Mouse (Mus musculus): ENCODE data around the gene Snap23. TPM values are rescaled to one million over a fixed set of nuclear protein-coding genes. Genes with fewer than 3 reads are reported as not detected.

Snap23 gene
- polyA plus RNA-seq, 1 experiment from 2014 or later, result 70.0 TPM

- Histone ChIP-seq H3K4me2 (ENCODE audit: low read depth, severe bottlenecking) (peak within 1 kb of the TSS; percentile 57), H3K9ac (ENCODE audit: low read length) (peak within 1 kb of the TSS; percentile 30; the same call in 1 of the 2 replicates), H3K4me3 (ENCODE audit: low read depth, low read length) (peak within 1 kb of the TSS; percentile 38), H3K36me3 (ENCODE audit: control insufficient read depth, insufficient read depth, low read length) (no peaks in the 10 kb centered on the region), H3K27ac (replicated peaks; ENCODE audit: low read depth, low read length) (no peak within 1 kb of the TSS), H3K4me1 (ENCODE audit: control insufficient read depth, insufficient read depth, low read length) (no peaks in the 10 kb centered on the region), H3K27me3 (ENCODE audit: control insufficient read depth, insufficient read depth, low read length) (no peaks in the 10 kb centered on the region), H3K9me3 (ENCODE audit: control insufficient read depth, low read length) (no peaks in the 10 kb centered on the region)
- WGBS, result 2% methylated on average over 36 of the region's 36 CpGs
- ATAC-seq (ENCODE audit: insufficient number of reproducible peaks, low FRiP score, low TSS enrichment, low read depth), result peak; percentile 100
- peak; percentile 98 for DNase-seq (ENCODE audit: low spot score)
These were observed 61.6 kb downstream of the Snap23 start, which contains the start of gene Stard9 for GRCm38 (mm10) chr2:120628886-120629735. TSS of gene Stard9 (plus strand) at chr2:120629121.

DNA sequence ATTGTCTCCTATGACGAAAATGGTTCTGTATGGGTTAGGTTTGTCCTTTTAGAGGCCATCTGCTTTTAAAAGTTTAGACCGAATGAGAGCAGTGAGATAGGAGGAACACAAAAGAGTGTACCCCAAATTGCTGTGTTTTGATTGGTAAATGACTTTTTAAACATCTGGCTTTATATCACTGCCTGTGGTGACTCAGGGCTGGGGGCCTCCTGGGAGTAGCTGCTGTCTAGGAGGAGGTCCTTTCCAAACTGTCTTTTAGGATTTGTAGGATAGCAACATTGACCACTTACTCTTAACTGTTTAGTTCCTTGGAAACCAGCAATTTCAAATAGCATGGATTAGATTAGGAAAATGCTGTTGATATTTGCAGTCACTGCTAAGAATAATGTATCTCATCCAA lies 62.8 kb downstream of the Snap23 start:
- H3K9ac ChIP-seq (ENCODE audit: low read length), result no peak overlapping the region
- no peak overlapping the region for H3K27ac ChIP-seq (replicated peaks; ENCODE audit: low read depth, low read length)
- DNase-seq (ENCODE audit: low spot score), result no peak
- no peaks in the 10 kb centered on the region for H3K9me3 ChIP-seq (ENCODE audit: control insufficient read depth, low read length)
- H3K4me1 ChIP-seq (ENCODE audit: control insufficient read depth, insufficient read depth, low read length), result no peaks in the 10 kb centered on the region
- H3K4me3 ChIP-seq (ENCODE audit: low read depth, low read length), result no peak overlapping the region
- no peaks in the 10 kb centered on the region for H3K27me3 ChIP-seq (ENCODE audit: control insufficient read depth, insufficient read depth, low read length)
- WGBS, result 90% methylated on average over 2 of the region's 2 CpGs
- ATAC-seq (ENCODE audit: insufficient number of reproducible peaks, low FRiP score, low TSS enrichment, low read depth), result no peak
- no peaks in the 10 kb centered on the region for H3K36me3 ChIP-seq (ENCODE audit: control insufficient read depth, insufficient read depth, low read length)
- no peak overlapping the region for H3K4me2 ChIP-seq (ENCODE audit: low read depth, severe bottlenecking)

- Histone ChIP-seq H3K36me3 (ENCODE audit: control insufficient read depth, insufficient read depth, low read length) (no peaks in the 10 kb centered on the region), H3K4me3 (ENCODE audit: low read depth, low read length) (no peak overlapping the region), H3K27me3 (ENCODE audit: control insufficient read depth, insufficient read depth, low read length) (no peaks in the 10 kb centered on the region), H3K9ac (ENCODE audit: low read length) (no peak overlapping the region), H3K4me2 (ENCODE audit: low read depth, severe bottlenecking) (no peak overlapping the region), H3K9me3 (ENCODE audit: control insufficient read depth, low read length) (no peaks in the 10 kb centered on the region), H3K27ac (replicated peaks; ENCODE audit: low read depth, low read length) (no peak overlapping the region), H3K4me1 (ENCODE audit: control insufficient read depth, insufficient read depth, low read length) (no peaks in the 10 kb centered on the region)
- 76% methylated on average over 2 of the region's 2 CpGs for WGBS
- no peak for DNase-seq (ENCODE audit: low spot score)
- no peak for ATAC-seq (ENCODE audit: insufficient number of reproducible peaks, low FRiP score, low TSS enrichment, low read depth)
These were observed 63.2 kb downstream of the Snap23 start for GRCm38 (mm10) chr2:120630655-120631054.

DNA sequence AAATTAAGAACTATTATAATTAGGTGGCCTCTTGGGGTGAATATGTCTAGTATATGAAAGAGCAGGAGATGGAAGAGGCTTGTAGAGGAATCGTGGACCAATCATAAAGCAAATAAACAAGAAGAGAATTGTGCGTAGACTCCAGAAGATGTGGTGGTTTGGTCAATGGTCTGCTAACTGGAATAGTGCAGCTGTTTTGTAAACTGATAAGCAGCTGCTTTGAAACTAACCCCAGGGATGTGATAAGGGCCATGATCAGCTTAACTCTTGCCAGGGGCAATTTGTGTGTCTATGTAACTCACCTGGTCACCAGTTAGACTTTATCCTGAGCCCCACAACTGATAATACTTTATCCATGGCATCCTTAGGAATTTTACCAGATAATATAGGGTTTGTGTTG lies 64.0 kb downstream of the Snap23 start:
- Histone ChIP-seq H3K4me2 (ENCODE audit: low read depth, severe bottlenecking) (no peak overlapping the region), H3K36me3 (ENCODE audit: control insufficient read depth, insufficient read depth, low read length) (no peaks in the 10 kb centered on the region), H3K4me3 (ENCODE audit: low read depth, low read length) (no peak overlapping the region), H3K27me3 (ENCODE audit: control insufficient read depth, insufficient read depth, low read length) (no peaks in the 10 kb centered on the region), H3K4me1 (ENCODE audit: control insufficient read depth, insufficient read depth, low read length) (no peaks in the 10 kb centered on the region), H3K9ac (ENCODE audit: low read length) (no peak overlapping the region), H3K9me3 (ENCODE audit: control insufficient read depth, low read length) (no peaks in the 10 kb centered on the region), H3K27ac (replicated peaks; ENCODE audit: low read depth, low read length) (no peak overlapping the region)
- no peak for ATAC-seq (ENCODE audit: insufficient number of reproducible peaks, low FRiP score, low TSS enrichment, low read depth)
- 94% methylated on average over 2 of the region's 2 CpGs for whole genome bisulfite sequencing
- DNase-seq (ENCODE audit: low spot score), result no peak

DNA sequence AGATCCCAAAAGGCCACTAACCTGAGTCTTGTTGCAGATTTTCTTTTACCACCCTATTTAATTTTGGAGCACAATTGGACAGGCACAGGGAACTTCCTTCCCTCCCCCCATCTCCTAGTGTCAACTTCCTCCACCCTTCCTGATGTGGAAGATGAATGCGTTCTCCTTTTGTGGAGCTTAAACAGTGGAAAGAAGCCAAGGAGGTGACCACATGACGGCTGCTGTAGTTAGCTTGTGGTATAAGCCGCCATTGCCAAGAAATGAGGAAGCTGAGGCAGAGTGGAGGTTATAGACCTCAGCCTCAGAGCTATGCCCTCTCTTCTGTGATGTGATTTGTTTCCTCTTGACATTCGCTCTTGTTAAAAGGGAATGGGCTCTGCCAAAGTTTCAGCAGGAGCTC lies 64.5 kb downstream of the Snap23 start:
- H3K4me3 ChIP-seq (ENCODE audit: low read depth, low read length), result no peak overlapping the region
- no peak for DNase-seq (ENCODE audit: low spot score)

GRCm38 (mm10) chr2:120640835-120641234 lies 73.4 kb downstream of the Snap23 start:
- H3K4me1 ChIP-seq (ENCODE audit: control insufficient read depth, insufficient read depth, low read length), result no peaks in the 10 kb centered on the region
- H3K9ac ChIP-seq (ENCODE audit: low read length), result no peak overlapping the region
- no peak overlapping the region for H3K27ac ChIP-seq (replicated peaks; ENCODE audit: low read depth, low read length)
- H3K4me2 ChIP-seq (ENCODE audit: low read depth, severe bottlenecking), result no peak overlapping the region
- ATAC-seq (ENCODE audit: insufficient number of reproducible peaks, low FRiP score, low TSS enrichment, low read depth), result no peak
- H3K27me3 ChIP-seq (ENCODE audit: control insufficient read depth, insufficient read depth, low read length), result no peaks in the 10 kb centered on the region
- H3K9me3 ChIP-seq (ENCODE audit: control insufficient read depth, low read length), result no peaks in the 10 kb centered on the region
- 93% methylated on average over 8 of the region's 8 CpGs for WGBS
- no peak overlapping the region for H3K4me3 ChIP-seq (ENCODE audit: low read depth, low read length)
- no peak for DNase-seq (ENCODE audit: low spot score)
- no peaks in the 10 kb centered on the region for H3K36me3 ChIP-seq (ENCODE audit: control insufficient read depth, insufficient read depth, low read length)

More for the DNA sequence above, 64.5 kb downstream of the Snap23 start:
- Histone ChIP-seq H3K9ac (ENCODE audit: low read length) (no peak overlapping the region), H3K27ac (replicated peaks; ENCODE audit: low read depth, low read length) (no peak overlapping the region), H3K4me1 (ENCODE audit: control insufficient read depth, insufficient read depth, low read length) (no peaks in the 10 kb centered on the region), H3K9me3 (ENCODE audit: control insufficient read depth, low read length) (no peaks in the 10 kb centered on the region), H3K27me3 (ENCODE audit: control insufficient read depth, insufficient read depth, low read length) (no peaks in the 10 kb centered on the region), H3K36me3 (ENCODE audit: control insufficient read depth, insufficient read depth, low read length) (no peaks in the 10 kb centered on the region), H3K4me2 (ENCODE audit: low read depth, severe bottlenecking) (no peak overlapping the region)
- ATAC-seq (ENCODE audit: insufficient number of reproducible peaks, low FRiP score, low TSS enrichment, low read depth), result no peak
- WGBS, result 86% methylated on average over 4 of the region's 4 CpGs

DNA sequence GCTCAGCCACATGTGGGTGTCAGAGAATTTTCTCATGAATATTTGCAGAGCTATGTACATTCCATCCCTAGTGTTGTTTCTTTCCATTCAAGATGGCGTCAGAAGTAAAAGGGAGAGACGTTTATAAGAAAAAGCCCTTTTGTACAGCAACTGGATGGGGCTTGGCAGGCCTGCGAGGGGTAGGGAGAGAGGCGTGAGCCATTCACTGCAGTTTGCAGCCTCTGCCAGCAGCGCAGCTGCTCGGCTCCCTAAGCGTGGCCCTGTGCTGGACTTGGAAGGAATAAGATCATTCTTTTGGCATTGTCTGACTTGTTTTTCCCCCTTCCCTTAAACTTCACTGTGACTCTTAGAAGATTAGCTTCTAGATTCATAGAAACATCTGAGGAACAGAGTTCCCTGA lies 76.4 kb downstream of the Snap23 start:
- H3K4me1 ChIP-seq (ENCODE audit: control insufficient read depth, insufficient read depth, low read length), result no peaks in the 10 kb centered on the region
- no peak overlapping the region for H3K4me3 ChIP-seq (ENCODE audit: low read depth, low read length)
- H3K9ac ChIP-seq (ENCODE audit: low read length), result no peak overlapping the region
- DNase-seq (ENCODE audit: low spot score) (no peak), ATAC-seq (ENCODE audit: insufficient number of reproducible peaks, low FRiP score, low TSS enrichment, low read depth) (no peak)
- no peaks in the 10 kb centered on the region for H3K36me3 ChIP-seq (ENCODE audit: control insufficient read depth, insufficient read depth, low read length)
- WGBS, result 77% methylated on average over 7 of the region's 7 CpGs
- no peaks in the 10 kb centered on the region for H3K27me3 ChIP-seq (ENCODE audit: control insufficient read depth, insufficient read depth, low read length)
- no peak overlapping the region for H3K4me2 ChIP-seq (ENCODE audit: low read depth, severe bottlenecking)
- H3K27ac ChIP-seq (replicated peaks; ENCODE audit: low read depth, low read length), result no peak overlapping the region
- H3K9me3 ChIP-seq (ENCODE audit: control insufficient read depth, low read length), result no peaks in the 10 kb centered on the region

DNA sequence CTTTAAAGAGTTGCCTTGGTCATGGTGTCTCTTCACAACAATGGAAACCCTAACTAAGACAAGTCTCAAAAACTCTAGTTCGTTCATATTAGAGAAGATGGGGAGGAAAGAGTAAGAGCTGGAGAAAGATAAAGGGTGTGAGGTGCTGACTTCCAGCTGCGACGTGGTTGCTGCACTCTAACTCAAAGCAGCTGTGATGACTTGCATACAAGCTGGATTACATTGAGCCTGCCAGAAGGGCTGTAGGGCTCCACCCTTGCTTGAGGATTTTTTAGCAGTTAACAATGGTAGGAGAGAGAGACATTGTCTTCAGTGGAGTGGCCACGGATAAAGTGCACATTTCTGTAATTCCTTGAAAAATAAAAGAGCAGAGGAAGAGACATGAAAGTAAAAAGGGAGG lies 79.3 kb downstream of the Snap23 start:
- DNase-seq (ENCODE audit: low spot score), result no peak
- Histone ChIP-seq H3K4me1 (ENCODE audit: control insufficient read depth, insufficient read depth, low read length) (no peaks in the 10 kb centered on the region), H3K9ac (ENCODE audit: low read length) (no peak overlapping the region), H3K27me3 (ENCODE audit: control insufficient read depth, insufficient read depth, low read length) (no peaks in the 10 kb centered on the region), H3K4me2 (ENCODE audit: low read depth, severe bottlenecking) (no peak overlapping the region), H3K27ac (replicated peaks; ENCODE audit: low read depth, low read length) (no peak overlapping the region), H3K4me3 (ENCODE audit: low read depth, low read length) (no peak overlapping the region), H3K9me3 (ENCODE audit: control insufficient read depth, low read length) (no peaks in the 10 kb centered on the region), H3K36me3 (ENCODE audit: control insufficient read depth, insufficient read depth, low read length) (no peaks in the 10 kb centered on the region)
- WGBS, result 51% methylated on average over 4 of the region's 4 CpGs
- ATAC-seq (ENCODE audit: insufficient number of reproducible peaks, low FRiP score, low TSS enrichment, low read depth), result no peak
